Mouse (Mus musculus) heart, postnatal 36 days (tissue): Measurements from ENCODE around the gene Plin3. TPM values are rescaled to one million over a fixed set of nuclear protein-coding genes. Genes with fewer than 3 reads are reported as not detected.

Source experiments
- DNase-seq, 2 experiments: peaks; one replicate each; pipeline ENCODE4 v3.0.0; 2021 to 2022
- intact Hi-C: fragments of 180-260 bp; cut with DNase I; formaldehyde crosslinking; loops from one replicate; pipeline ENCODE4 v1.15.1; 2025
- total RNA-seq, 2 experiments: library from RNA; stranded (reverse); gene quantifications; 2 replicates each; pipeline ENCODE4 v1.2.3; 2021

The Plin3 gene
- total RNA-seq, 2 experiments from 2014 or later: 183 to 206 TPM

DNA sequence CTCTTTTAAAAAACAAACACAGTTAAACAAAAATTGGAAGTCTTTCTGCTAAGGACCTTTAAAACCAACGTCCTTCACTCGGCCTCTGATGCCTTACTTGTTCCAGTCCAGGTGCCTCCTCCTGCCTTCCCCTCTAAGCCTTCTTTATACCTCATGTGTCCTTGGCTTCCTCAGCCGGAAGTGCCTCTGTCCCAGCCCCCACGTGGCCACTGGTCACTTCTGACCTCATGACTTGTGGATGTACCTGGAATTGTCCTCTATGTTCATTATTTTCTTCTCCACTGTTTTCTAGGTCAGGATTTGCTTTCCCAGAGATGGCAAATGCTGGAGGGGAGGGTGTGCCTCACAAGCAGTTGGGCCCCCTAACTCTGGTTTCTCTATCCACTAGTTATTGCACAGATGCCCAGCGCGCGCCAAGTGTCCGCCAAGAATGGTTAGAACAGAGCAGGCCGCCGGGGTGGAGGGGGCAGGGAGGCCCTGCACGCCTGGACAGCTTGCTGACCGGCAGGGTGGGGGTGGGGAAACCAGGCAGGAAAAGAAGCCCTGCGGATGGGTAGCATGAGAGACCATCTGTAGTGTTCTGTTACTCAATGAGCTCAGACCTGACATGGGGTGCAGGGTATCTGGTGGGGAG lies 9.8 kb upstream of the Plin3 start:
- DNase-seq: peak in 1 of 2 experiments; percentile 26
- intact Hi-C loops: no loop called here

DNA sequence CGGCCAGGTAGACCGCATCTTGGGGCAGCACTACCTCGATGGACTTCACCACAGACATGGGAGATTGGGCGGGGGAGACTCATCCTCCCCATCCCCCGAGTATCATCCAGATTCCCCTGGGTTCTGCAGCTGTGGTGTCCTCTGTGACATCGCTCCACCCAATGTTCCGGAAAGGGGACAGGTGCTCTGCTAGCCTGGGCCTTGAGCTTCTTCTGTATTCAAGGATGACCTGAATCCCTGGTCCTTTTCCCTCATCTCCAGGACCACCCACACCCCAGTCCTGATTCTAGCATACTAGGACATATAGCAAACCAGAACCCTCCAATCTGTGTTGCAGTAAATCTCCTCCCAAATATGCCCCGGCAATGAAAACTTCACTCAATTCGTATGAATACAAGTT lies 7.5 kb upstream of the Plin3 start, which contains the start of gene Arrdc5:
Arrdc5 (minus strand) TSS at position 101 of the 400 bp plus-strand sequence.
- no peak for DNase-seq
- intact Hi-C loops: no loop called here

- intact Hi-C loops: no loop called here
These were observed 5.6 kb upstream of the Plin3 start for GRCm38 (mm10) chr17:56298238-56298637.

DNA sequence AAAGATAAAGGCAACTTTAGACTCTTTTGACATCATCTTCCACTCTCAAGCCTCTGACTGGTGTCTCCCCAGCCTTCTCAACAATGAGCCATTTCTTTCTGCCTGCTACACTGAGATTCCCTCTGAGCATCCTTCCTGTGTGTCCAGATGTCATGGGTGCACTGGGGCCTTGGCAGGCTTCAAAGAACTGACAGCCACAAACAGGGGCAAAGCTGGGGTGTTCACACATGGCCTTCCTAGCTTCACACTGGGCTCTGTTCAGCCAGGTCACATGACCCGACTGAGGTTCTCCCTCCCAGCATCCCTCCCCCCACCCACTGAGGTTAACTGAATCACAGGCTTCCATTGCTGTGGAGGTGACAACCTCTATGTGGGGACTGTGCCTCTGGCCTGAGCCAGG lies 3.5 kb upstream of the Plin3 start:
- DNase-seq: no peak
- intact Hi-C loops: no loop called here

More at GRCm38 (mm10) chr17:56298238-56298637, 5.6 kb upstream of the Plin3 start:
- no peak for DNase-seq

DNA sequence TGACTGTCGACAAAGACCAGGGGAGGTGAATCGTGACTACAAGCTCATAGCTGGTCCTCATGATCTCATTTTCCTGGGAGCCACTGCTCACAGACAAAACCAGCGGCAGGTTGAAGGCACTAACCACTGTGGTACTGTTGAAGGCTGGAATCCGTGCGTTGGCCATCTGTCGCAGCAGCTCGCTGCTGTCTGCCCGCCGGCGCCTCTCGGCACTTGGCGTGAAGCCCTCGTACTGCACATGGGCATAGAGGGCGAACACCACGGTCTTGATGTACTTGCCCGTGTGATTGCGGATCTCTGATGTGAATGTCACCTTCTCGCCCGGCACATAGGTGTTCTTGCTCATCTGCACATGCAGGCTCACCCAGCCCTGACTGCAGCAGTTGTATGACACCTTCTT lies 1.6 kb upstream of the Plin3 start:
- no peak for DNase-seq
- intact Hi-C loops: no loop called here

DNA sequence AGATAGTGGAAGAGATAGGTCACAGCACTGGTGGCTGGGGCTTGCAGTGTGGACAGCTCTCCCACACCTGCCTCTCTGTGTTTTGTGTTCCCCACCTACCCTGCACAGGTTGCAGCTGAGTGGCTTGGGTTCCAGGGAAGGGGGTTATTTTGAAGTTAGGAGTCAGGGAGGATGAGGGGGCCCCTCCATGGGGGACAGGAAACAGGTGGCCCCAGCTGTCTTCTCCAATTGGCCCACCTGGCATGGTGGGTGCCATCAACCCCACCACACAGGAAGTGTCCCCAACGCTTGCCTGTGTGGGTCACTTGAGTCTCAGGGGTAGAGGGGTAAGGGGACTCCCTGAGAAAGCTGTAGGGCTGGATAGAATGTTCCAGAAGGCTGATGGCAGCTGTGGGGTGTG lies 618 bp upstream of the Plin3 start:
- DNase-seq: no peak
- intact Hi-C loops: loop anchor here (2.0 kb wide), 2 partner anchors 34 to 58 kb away; partner anchors contain the start of gene Kdm4b

- intact Hi-C loops: loop anchor here (2.0 kb wide), 2 partner anchors 35 to 59 kb away; partner anchors contain the start of gene Kdm4b
- no peak for DNase-seq
These were observed 722 bp downstream of the Plin3 start for GRCm38 (mm10) chr17:56291826-56292475.

DNA sequence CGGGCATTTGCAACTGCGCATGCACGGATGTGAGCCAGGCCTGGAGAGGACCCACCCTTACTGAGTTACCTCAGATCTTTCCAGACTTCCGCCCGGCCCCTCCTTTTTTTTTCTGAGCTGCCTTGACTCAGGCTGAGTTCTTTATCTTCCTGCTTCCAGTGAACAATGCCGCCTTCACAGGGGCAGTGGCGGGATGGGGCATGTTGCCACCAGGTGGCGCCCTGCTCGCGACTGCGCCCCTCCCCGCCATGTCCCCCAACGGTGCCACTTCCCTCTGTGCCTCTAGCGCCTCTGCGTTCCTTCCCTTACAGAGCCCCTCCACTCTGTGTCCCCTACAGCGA lies 1.5 kb downstream of the Plin3 start:
- intact Hi-C loops: no loop called here
- DNase-seq: peak; percentile 89 to 93

GRCm38 (mm10) chr17:56290388-56291170 lies 2.1 kb downstream of the Plin3 start:
- intact Hi-C loops: loop anchor here (1.0 kb wide), 1 partner anchor 13 kb away; no protein-coding TSS in a partner anchor

DNA sequence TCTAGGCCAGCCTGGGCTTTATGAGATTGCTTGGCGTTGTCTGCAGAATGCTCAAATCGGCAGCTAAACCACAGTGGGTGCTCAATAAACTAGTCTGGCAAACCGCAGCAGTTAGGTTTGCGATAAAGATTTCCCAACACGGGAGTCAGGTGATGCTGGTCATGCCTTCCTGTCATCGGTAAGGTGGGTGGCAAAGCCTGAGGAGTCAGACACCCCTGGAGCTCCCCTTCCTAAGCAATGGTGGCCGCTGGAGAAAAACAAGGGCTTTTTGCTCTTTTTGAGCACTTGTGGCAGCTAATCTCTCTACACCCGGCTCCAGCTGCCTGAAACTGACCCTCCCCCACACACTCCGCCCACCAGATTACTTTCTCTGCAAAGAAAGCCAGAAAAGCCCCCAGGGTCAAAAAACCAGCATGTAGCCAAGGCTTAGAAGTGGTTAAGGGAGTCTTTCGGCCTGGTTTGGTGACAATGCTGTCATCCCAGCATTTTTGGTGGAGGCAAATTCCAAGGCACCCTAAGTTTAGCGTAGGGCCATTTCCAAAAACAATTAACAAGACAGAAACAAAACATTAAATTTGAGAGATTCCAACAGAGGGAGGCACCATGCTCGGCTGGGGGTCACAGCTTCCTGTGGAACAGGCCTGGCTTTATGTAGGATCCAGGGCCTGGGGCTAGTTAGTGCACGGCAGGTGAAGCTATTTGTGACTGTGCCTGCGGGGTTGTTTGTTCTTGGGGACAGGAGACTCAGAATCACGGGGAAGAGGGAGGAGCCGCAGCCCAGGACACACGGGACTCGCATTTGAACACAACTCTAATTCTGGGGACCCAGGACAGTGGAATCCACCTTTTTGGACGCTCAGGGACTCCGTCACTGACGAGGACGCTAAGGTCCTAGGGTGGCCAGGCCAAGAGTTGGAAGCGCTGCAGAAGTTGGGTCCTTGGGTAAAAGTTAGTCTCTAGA lies 3.0 kb downstream of the Plin3 start:
- intact Hi-C loops: loop anchor here (1.0 to 5.0 kb wide), 2 partner anchors 12 to 293 kb away; partner anchors contain the start of genes Safb and Safb2

More at GRCm38 (mm10) chr17:56290388-56291170, 2.1 kb downstream of the Plin3 start:
- DNase-seq: peak; percentile 100

DNA sequence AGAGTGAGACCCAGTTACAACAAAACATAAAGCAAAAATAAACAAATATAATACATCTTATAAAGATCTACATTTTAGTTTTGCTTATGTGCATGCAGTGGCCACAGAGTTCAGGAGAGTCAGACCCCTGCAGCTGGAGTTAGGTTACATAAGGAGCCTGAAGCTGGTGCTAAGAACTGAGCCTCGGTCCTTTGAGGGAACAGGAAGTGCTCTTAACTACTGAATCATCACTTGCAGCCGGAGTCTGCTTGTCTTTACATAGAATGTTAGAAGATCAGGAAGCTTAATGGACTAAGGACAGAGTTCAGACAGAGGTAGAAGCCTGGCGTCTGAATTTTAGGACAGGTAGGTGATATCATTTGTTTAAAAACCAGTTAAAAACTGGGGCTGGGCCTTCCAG lies 3.8 kb downstream of the Plin3 start:
- DNase-seq: no peak
- intact Hi-C loops: loop anchor here (5.0 kb wide), 1 partner anchor 293 kb away; the partner anchor contains the start of genes Safb and Safb2

More for the DNA sequence above, 3.0 kb downstream of the Plin3 start:
- peak; percentile 60 to 67 for DNase-seq

GRCm38 (mm10) chr17:56287830-56288229 lies 4.8 kb downstream of the Plin3 start:
- intact Hi-C loops: loop anchor here (5.0 kb wide), 1 partner anchor 294 kb away; the partner anchor contains the start of genes Safb and Safb2
- peak in 1 of 2 experiments; percentile 53 for DNase-seq

- DNase-seq: no peak
- intact Hi-C loops: loop anchor here (5.0 kb wide), 1 partner anchor 296 kb away; the partner anchor contains the start of genes Safb and Safb2
These were observed 6.7 kb downstream of the Plin3 start for GRCm38 (mm10) chr17:56285995-56286394.

- intact Hi-C loops: no loop called here
These were observed 9.4 kb downstream of the Plin3 start for GRCm38 (mm10) chr17:56283316-56283715.

DNA sequence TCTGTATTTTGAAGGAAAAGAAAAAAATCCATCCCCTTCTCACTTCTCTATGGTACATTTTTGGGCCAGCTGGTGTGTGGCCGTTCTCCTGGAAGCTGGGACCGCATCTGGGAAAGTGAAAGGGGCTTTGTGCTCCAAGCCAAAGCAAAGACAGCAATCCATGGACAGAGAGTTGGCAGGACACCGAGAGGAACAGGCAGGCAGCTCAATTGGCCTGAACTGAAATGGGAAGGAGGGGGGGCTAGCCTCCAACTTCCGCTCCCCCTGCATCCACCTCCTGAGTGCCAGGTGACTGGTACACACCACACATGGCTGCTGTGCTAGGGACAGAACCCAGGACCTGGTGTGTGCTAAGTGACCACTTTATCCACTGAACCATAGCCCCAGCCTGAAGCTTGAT lies 9.9 kb downstream of the Plin3 start:
- DNase-seq: no peak
- intact Hi-C loops: no loop called here

More at GRCm38 (mm10) chr17:56283316-56283715, 9.4 kb downstream of the Plin3 start:
- no peak for DNase-seq

DNA sequence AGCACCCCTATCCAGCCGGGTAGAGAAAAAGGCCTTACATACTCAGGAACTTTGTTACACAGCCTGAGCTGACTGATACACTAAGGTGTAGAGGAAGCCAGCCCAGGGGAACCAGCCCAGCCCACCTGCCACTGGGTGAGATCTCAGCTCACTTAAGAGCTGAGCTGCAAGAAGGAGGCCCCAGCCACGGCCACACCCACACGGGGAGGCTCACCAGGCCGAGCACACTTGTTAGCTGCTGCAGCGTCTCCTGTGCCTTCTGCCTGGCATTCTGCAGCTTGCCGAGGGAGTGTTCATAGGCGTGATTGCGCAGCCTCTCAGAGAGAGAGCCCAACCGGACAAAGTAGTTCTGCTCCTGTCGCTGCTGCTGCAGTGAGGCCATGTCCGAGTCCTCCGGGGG lies 11.5 kb downstream of the Plin3 start:
- DNase-seq: no peak
- intact Hi-C loops: no loop called here

- intact Hi-C loops: no loop called here
- peak; percentile 52 to 64 for DNase-seq
These were observed 13.1 kb downstream of the Plin3 start for GRCm38 (mm10) chr17:56279481-56280155.

GRCm38 (mm10) chr17:56278340-56278739 lies 14.3 kb downstream of the Plin3 start:
- intact Hi-C loops: no loop called here

GRCm38 (mm10) chr17:56277567-56277893 lies 15.1 kb downstream of the Plin3 start:
- intact Hi-C loops: loop anchor here (1.0 kb wide), 1 partner anchor 13 kb away; no protein-coding TSS in a partner anchor
- DNase-seq: no peak

More at GRCm38 (mm10) chr17:56278340-56278739, 14.3 kb downstream of the Plin3 start:
- no peak for DNase-seq
